Mouse (Mus musculus) C2C12 (cell line): ENCODE results near the gene Galnt7.

Experiments used
- CEBPB ChIP-seq: IDR thresholded peaks from one replicate; pipeline ENCODE4 v1.6.1; 2011; ENCODE audit warnings: low read depth, mild to moderate bottlenecking, control low read depth, moderate library complexity
- CTCF ChIP-seq: IDR thresholded peaks from one replicate; pipeline ENCODE4 v1.5.1; 2011; ENCODE audit not compliant: control insufficient read depth, insufficient read depth, insufficient read length
- FOSL1 ChIP-seq: IDR thresholded peaks from one replicate; pipeline ENCODE4 v1.8.0; 2011; ENCODE audit warnings: mild to moderate bottlenecking, low read length; ENCODE audit not compliant: poor library complexity, insufficient read depth, severe bottlenecking
- MAX ChIP-seq: IDR thresholded peaks from one replicate; pipeline ENCODE4 v1.6.1; 2011; ENCODE audit warnings: mild to moderate bottlenecking, control low read depth

DNA sequence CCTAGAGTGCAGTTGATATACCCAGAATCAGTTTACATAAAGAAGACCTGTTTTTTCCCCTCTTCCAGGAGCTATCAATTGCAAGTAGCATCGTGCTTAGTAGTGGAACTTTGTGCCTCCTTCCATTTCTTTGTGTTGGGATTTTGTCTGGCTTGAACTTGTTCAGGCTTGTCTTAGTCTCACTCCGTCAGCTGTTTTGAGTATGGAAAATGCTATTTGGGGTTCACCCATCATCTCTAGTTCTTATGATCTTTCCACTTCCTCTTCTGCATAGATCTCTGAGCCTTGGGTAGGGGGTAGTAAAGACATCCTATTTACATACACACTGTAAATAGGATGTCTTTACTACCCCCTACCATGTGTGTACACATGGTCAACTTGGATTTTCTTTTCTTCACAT lies 7.2 kb upstream of the Galnt7 start:
- TF ChIP-seq CTCF: no peak
- TF ChIP-seq CEBPB: no peak
- TF ChIP-seq MAX: no peak
- no peak for TF ChIP-seq FOSL1
